Mouse (Mus musculus) effector memory CD4-positive, alpha-beta T cell, adult 7 months (primary cell): ENCODE results near the gene Anapc10. TPM values are rescaled to one million over a fixed set of nuclear protein-coding genes. Genes with fewer than 3 reads are reported as not detected.

ENCODE experiments used
- polyA plus RNA-seq: library from polyadenylated mRNA; unstranded; fragments of 100-300 nt; shearing (Covaris generic); gene quantifications from one replicate; pipeline ENCODE4 v1.2.1, GENCODE M21; 2017

Gene Anapc10
- 18.7 TPM for polyA plus RNA-seq

DNA sequence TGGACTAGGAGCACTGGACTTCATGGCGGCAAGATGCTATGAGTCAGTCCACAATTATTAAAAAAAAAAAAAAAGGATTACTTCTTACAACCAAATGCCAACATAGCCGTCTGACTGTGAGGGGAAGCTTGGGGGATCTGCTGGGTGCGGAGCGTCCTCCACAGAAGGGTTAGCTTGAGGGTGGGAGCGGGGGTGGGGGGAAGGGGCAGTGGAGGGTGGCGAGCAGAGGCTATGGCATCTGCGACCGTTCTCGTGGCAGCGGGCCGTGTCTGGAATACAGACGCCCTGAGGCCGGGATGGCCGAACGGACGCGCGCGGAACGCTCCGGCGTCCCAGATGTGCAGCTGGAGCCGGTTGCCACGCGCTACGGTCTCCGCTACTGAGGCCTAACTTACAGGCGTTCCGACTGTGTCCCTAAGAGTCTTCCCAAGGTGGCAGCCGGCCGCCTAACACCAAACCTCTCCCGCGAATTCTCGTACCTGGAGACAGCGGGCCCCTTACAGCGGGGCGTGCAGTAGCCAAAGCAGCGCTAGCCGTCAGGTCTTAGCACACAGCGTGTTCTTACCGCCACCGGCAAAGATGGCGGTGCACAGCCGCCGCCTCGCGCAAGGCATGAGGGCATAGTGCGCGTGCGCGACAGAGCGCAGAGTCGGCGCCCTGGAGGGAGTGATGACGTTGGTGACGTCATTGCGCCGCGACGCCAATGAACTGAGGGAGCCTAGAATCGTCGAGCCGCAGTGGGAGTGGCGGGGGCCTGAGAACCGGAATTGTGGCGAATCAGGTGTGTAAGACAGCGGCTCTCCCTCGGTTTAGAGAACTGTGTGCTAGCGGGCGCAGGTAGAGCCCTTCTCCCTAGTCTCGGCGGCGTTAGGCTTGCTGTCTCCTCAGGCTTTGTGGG, at the start of gene Anapc10, which contains the start of gene Abce1:
Gene Anapc10, plus strand, starts transcription at position 757 of the 898 bp plus-strand sequence.
Gene Abce1, minus strand, starts transcription at position 677 of the 898 bp plus-strand sequence.

Other genes starting within 250 kb of the Anapc10 start
- 31.4 TPM for gene Otud4, start 72.2 kb upstream of the Anapc10 start, polyA plus RNA-seq
- 64.1 TPM for gene Abce1, start 80 bp upstream of the Anapc10 start, polyA plus RNA-seq